Mouse (Mus musculus) embryonic facial prominence, embryonic 15.5 days (tissue): ENCODE results near the gene Gm20605. TPM values are rescaled to one million over a fixed set of nuclear protein-coding genes. Genes with fewer than 3 reads are reported as not detected.
A peak's percentile ranks its signal among the peaks of the same experiment; 100 is the strongest.

Source experiments
- ATAC-seq: fragments of 200-750 bp; cut with Nextera tagmentation; 2 replicates; pipeline ENCODE4 v1.8.0; 2017; ENCODE audit warnings: low read depth, moderate TSS enrichment; ENCODE audit not compliant: insufficient number of reproducible peaks, low FRiP score, low TSS enrichment
- H3K27ac ChIP-seq: fragments of 300-500 bp; sonication (generic); replicated peaks from 2 replicates; pipeline ENCODE4 v1.5.1; 2015; ENCODE audit warnings: mild to moderate bottlenecking, inconsistent platforms
- H3K27me3 ChIP-seq: fragments of 300-500 bp; sonication (generic); 2 replicates; pipeline ENCODE4 v1.6.1; 2015; ENCODE audit warnings: inconsistent platforms
- H3K36me3 ChIP-seq: fragments of 300-500 bp; sonication (generic); 2 replicates; pipeline ENCODE4 v1.6.1; 2015; ENCODE audit warnings: mild to moderate bottlenecking, inconsistent platforms
- H3K4me1 ChIP-seq: fragments of 300-500 bp; sonication (generic); 2 replicates; pipeline ENCODE4 v1.6.1; 2015; ENCODE audit warnings: inconsistent platforms
- H3K4me2 ChIP-seq: fragments of 300-500 bp; sonication (generic); replicated peaks from 2 replicates; pipeline ENCODE4 v1.6.1; 2015; ENCODE audit warnings: mild to moderate bottlenecking, inconsistent platforms
- H3K4me3 ChIP-seq: fragments of 300-500 bp; sonication (generic); replicated peaks from 2 replicates; pipeline ENCODE4 v1.5.1; 2015; ENCODE audit warnings: mild to moderate bottlenecking, inconsistent platforms
- H3K9ac ChIP-seq: fragments of 300-500 bp; sonication (generic); 2 replicates; pipeline ENCODE4 v1.6.1; 2015; ENCODE audit warnings: inconsistent platforms
- H3K9me3 ChIP-seq: fragments of 300-500 bp; sonication (generic); replicated peaks from 2 replicates; pipeline ENCODE4 v1.6.1; 2016; ENCODE audit warnings: inconsistent platforms
- WGBS: fragments of 180-500 bp; shearing (Covaris S2); methylation state at CpG from one replicate; pipeline ENCODE4 v1.1.7; 2015; 5-methylcytosine and 5-hydroxymethylcytosine counted together
- polyA plus RNA-seq: library from polyadenylated mRNA; unstranded; fragments of >200 nt; fragmentation: Nextera tagmentation; extraction: Ambion mirVana; gene quantifications from 2 replicates; pipeline ENCODE4 v1.2.1, GENCODE M21; 2015

Gm20605 gene
- polyA plus RNA-seq, 1 experiment from 2014 or later: 13.1 TPM

DNA sequence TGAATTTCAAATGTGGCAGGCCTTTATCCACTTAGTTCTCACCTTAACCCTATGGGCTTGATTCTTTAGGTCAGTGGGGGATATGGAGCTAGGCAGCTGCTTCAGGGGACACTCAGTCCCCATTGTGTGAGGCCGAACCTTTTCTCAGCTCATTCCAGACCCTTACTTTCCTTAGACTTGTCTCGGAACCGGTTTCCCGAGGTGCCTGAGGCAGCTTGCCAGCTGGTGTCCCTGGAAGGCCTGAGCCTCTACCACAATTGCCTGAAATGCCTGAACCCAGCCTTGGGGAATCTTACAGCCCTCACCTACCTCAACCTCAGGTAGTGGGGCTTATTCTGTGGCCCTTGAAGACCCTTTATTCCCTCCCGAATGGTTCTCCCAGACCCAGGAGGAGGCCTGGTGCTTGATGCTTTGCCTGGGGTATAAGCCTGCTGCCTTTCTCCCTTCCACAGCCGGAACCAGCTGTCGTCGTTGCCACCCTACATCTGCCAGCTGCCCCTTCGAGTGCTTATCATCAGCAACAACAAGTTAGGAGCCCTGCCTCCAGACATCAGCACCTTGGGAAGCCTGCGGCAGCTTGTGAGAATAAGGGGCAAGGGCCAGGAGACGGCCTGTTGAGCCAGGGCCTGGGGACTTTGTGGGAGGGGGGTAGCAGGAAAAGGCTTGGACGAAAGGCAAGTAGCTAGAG lies 4.6 kb downstream of the Gm20605 start:
- WGBS: 58% methylated on average over 12 of the region's 12 CpGs
- 0 out of 2 replicates have a peak overlapping the region, but pooled peaks have one; percentile 4 for H3K4me2 ChIP-seq
- ATAC-seq: no peak
- H3K4me3 ChIP-seq: no peak overlapping the region
- H3K27ac ChIP-seq: peak overlapping the region; percentile 34; the same call in 1 of the 2 replicates
- H3K9ac ChIP-seq: no peak overlapping the region
- H3K27me3 ChIP-seq: no peaks in the 10 kb centered on the region
- no peaks in the 10 kb centered on the region for H3K9me3 ChIP-seq
- peaks cover 52% of the 10 kb centered on the region for H3K36me3 ChIP-seq
- H3K4me1 ChIP-seq: peaks cover 46% of the 10 kb centered on the region

DNA sequence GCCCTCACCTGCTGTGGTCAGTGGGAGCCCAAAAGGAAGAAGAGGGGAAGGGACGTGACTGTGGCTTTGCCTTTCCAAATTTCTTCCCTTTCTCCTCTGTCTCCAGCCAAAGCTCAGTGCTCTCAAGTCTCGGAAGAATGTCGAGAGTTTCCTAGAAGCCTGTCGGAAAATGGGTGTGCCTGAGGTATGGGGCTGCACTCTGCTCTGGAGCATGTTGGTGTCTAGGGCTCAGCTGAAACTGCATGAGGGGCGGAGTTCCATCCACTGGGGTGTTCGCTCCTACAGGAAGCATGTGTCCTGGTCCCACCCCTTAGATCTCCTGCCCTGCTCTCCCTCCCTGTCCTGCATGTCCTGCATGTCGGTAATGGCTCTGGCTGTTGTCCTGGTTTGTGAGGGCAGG lies 10.5 kb downstream of the Gm20605 start:
- H3K4me3 ChIP-seq: no peak overlapping the region
- H3K4me1 ChIP-seq: 0 out of 2 replicates have a peak, but pooled peaks cover 4% of the 10 kb centered on the region
- ATAC-seq: no peak
- H3K36me3 ChIP-seq: peaks cover 68% of the 10 kb centered on the region
- H3K9me3 ChIP-seq: no peaks in the 10 kb centered on the region
- WGBS: 67% methylated on average over 7 of the region's 7 CpGs
- peaks cover 13% of the 10 kb centered on the region for H3K27me3 ChIP-seq
- H3K9ac ChIP-seq: no peak overlapping the region
- H3K4me2 ChIP-seq: no peak overlapping the region
- no peak overlapping the region for H3K27ac ChIP-seq

DNA sequence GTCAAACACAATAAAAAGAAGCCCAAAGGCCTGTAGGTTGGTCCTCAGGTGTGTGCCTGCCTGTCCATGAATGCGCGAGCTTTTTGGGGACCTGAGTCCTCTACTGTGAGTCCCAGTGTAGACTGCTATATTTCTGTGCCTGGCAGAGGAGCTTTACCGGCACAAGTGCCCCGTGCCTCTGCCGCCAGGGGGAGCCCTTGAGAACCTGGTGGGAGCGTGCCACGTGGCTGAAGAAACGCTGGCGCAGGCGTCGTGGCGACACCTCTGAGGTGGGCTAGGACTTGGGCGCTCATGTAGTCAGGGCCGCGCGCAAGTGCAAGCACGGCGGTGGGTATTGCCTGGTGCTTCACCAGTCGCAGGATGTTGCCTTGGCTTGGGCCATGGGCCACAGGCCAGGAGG lies 12.1 kb downstream of the Gm20605 start, which contains the start of gene Sap25:
Gene Sap25, plus strand, starts transcription at position 281 of the 400 bp plus-strand sequence.
- no peak for ATAC-seq
- no peaks in the 10 kb centered on the region for H3K9me3 ChIP-seq
- no peak within 1 kb of the TSS for H3K4me3 ChIP-seq
- H3K4me2 ChIP-seq: no peak within 1 kb of the TSS
- H3K27me3 ChIP-seq: peaks cover 29% of the 10 kb centered on the region
- peaks cover 58% of the 10 kb centered on the region for H3K36me3 ChIP-seq
- H3K9ac ChIP-seq: no peak within 1 kb of the TSS
- 88% methylated on average over 19 of the region's 19 CpGs for WGBS
- peaks cover 13% of the 10 kb centered on the region for H3K4me1 ChIP-seq
- no peak within 1 kb of the TSS for H3K27ac ChIP-seq

DNA sequence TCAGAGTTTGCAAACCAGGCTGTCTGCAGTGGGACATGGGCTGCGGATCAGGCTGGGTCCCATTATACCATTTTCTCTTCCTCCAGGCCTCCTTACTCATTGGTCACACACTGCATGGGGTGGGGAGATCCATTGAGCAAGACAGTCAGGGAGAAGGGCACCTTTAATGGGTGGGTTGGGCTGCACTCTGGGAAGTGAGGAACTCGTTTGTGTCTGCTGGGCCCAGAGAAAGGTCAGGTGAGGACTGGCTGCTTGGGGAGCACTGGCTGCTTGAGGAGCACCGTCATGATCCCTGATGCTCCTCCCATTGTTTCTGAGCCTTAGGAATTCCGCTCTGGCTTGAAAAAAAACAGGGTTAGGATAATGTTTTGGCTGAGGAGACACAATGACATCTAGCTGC lies 13.9 kb downstream of the Gm20605 start:
- ATAC-seq: no peak
- H3K9me3 ChIP-seq: no peaks in the 10 kb centered on the region
- H3K36me3 ChIP-seq: peaks cover 39% of the 10 kb centered on the region
- H3K4me1 ChIP-seq: peaks cover 18% of the 10 kb centered on the region
- H3K27me3 ChIP-seq: peaks cover 34% of the 10 kb centered on the region
- no peak overlapping the region for H3K4me2 ChIP-seq
- no peak overlapping the region for H3K27ac ChIP-seq
- 44% methylated on average over 4 of the region's 4 CpGs for WGBS
- H3K4me3 ChIP-seq: no peak overlapping the region
- H3K9ac ChIP-seq: no peak overlapping the region

DNA sequence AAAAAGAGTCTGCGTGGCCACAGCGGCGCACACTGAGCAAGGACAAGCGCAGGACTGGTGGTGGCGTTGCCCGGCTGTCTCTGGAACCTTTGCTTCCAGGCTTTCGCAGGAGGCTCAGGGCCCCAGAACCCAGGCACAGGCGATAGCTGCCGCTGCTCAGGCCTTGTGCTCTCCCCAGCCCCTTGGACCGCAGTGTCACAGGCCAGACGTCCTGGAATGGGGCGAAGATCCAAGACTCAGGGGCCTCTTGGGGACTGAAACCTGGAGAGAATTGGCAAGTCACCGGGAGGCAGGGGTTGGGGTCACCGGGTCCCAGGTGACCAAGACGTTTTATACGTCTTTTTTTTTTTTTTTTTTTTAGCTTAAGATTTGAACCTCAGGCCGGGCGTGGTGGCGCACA lies 15.5 kb downstream of the Gm20605 start:
- WGBS: 39% methylated on average over 19 of the region's 19 CpGs
- Histone ChIP-seq H3K36me3 (peaks cover 24% of the 10 kb centered on the region), H3K4me2 (no peak overlapping the region)

DNA sequence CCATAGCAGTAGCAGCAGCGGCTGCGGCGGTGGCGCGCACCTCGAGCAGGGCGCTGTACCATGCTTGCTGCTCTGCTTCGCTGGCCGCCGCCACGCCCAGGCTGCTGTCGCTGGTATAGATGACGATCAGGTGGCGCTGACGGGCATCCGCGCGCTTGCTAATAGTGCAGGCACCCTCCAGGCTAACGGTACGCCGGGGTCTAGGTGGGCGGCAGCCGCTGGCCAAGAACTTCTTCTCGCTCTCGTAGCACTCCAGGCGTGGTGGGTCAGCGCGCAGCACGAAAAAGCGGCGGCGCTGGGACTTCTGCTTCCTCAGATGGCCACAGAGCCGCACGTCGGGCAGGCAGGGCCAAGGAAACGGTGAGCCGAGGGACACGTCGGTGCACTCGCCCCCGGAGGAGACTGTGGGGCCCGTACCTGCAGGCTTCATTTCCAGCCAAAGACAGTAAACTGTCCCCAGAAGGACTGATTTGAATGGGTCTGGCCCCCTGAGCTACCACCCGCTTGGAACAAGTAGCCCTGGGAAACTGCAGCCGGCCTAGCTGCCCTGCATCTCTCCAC lies 16.2 kb downstream of the Gm20605 start:
- 3% methylated on average over 44 of the region's 44 CpGs for WGBS
- no peak overlapping the region for H3K27ac ChIP-seq
- peak overlapping the region; percentile 51 for H3K4me2 ChIP-seq
- H3K4me1 ChIP-seq: peaks cover 33% of the 10 kb centered on the region
- peak overlapping the region; percentile 33 for H3K4me3 ChIP-seq
- peaks cover 34% of the 10 kb centered on the region for H3K27me3 ChIP-seq
- H3K36me3 ChIP-seq: peaks cover 17% of the 10 kb centered on the region
- H3K9ac ChIP-seq: no peak overlapping the region
- H3K9me3 ChIP-seq: no peaks in the 10 kb centered on the region
- ATAC-seq: no peak

More for the DNA sequence above, 15.5 kb downstream of the Gm20605 start:
- no peak for ATAC-seq
- peaks cover 27% of the 10 kb centered on the region for H3K4me1 ChIP-seq
- H3K4me3 ChIP-seq: no peak overlapping the region
- H3K27ac ChIP-seq: no peak overlapping the region
- H3K27me3 ChIP-seq: peaks cover 34% of the 10 kb centered on the region
- H3K9me3 ChIP-seq: no peaks in the 10 kb centered on the region
- H3K9ac ChIP-seq: no peak overlapping the region

DNA sequence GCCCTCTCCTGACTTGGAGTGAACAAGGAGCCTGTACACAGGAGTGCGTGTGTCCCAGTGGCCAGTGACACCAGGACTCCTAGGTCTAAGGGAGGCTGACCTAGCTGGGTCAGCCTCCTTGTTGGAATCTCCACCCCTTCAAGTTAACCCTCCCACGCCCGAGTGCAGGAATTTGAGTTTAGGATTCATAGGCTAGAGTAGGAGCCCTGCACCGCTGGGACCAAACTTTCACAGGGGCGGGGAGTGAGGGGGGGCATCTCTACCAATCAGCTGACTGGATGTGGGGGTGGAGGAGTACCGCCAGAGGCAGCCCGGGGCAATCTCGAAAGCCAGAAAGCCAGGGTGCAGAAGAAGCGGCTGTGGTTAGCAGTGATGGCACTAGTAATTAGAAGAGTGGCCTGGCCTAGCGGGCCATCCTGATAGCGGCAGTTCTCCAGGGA lies 16.7 kb downstream of the Gm20605 start, which contains the start of gene Irs3:
Gene Irs3, minus strand, starts transcription at position 63 of the 440 bp plus-strand sequence.
- Histone ChIP-seq H3K27me3 (peaks cover 34% of the 10 kb centered on the region), H3K4me1 (peaks cover 32% of the 10 kb centered on the region), H3K27ac (no peak within 1 kb of the TSS), H3K9ac (no peak within 1 kb of the TSS), H3K4me3 (peak within 1 kb of the TSS; percentile 33), H3K36me3 (peaks cover 12% of the 10 kb centered on the region), H3K9me3 (no peaks in the 10 kb centered on the region), H3K4me2 (peak within 1 kb of the TSS; percentile 51)
- ATAC-seq: no peak
- WGBS: 13% methylated on average over 11 of the region's 11 CpGs

DNA sequence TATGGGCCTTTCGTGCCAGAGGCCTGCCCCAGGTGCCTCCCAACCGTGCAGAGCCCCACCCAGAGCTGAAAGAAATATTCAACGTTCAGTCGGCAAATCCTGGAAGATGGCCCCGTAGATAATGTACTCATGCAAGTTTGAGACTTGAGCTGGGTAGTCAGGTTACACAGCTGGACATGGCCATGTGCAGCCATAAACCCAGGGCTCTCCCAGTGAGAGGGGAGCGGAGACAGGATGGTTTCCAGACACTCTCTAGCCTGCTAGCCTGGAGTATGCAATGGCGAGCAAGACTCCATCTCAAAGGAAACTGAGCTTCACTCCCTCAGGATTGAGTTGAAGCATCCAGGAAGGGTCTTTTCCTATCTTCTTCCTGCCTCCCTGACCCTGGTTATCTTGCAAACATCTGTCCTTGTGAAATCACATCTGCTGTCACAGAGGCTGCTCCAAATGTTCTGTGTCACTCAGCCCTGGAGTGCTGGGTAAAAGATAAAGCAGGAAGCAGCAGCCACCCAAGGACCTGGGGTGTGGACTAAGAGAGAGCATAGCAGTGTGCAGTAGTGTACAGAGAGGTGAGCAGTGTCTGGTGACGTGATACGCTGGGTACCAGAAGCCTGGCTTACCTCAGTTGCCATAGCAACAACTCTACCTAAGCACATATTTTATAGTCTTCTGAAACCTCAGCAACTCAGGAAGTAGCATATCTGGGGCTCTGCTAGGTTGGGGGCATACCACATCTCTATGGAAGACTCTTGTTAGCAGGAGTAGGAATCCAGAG lies 19.0 kb downstream of the Gm20605 start:
- Histone ChIP-seq H3K27ac (no peak overlapping the region), H3K4me3 (no peak overlapping the region), H3K9ac (no peak overlapping the region), H3K9me3 (no peaks in the 10 kb centered on the region), H3K4me2 (no peak overlapping the region), H3K36me3 (peaks cover 7% of the 10 kb centered on the region; the same call in 1 of the 2 replicates), H3K4me1 (peaks cover 31% of the 10 kb centered on the region), H3K27me3 (peaks cover 34% of the 10 kb centered on the region)
- WGBS: 38% methylated on average over 9 of the region's 9 CpGs
- ATAC-seq: no peak

DNA sequence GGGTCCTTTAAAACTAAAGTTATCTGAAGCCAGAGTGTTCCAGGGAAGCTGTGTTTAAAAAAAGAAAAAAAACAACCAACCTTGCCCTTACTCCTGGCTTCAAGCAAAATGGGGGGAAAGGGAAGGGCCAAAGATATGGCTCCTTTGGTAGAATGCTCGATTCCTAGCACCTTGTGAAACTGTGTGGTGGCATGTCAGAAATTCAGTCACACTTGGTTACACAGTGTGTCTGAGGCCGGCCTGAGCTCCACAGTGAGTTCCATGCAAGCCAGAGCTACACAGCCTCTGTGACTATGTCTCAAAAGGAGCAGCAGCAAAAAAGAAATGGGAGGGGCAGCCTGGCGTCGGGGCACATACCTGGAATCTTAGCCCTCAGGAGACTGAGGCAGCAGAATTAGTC lies 20.3 kb downstream of the Gm20605 start:
- no peak overlapping the region for H3K9ac ChIP-seq
- H3K27ac ChIP-seq: no peak overlapping the region

DNA sequence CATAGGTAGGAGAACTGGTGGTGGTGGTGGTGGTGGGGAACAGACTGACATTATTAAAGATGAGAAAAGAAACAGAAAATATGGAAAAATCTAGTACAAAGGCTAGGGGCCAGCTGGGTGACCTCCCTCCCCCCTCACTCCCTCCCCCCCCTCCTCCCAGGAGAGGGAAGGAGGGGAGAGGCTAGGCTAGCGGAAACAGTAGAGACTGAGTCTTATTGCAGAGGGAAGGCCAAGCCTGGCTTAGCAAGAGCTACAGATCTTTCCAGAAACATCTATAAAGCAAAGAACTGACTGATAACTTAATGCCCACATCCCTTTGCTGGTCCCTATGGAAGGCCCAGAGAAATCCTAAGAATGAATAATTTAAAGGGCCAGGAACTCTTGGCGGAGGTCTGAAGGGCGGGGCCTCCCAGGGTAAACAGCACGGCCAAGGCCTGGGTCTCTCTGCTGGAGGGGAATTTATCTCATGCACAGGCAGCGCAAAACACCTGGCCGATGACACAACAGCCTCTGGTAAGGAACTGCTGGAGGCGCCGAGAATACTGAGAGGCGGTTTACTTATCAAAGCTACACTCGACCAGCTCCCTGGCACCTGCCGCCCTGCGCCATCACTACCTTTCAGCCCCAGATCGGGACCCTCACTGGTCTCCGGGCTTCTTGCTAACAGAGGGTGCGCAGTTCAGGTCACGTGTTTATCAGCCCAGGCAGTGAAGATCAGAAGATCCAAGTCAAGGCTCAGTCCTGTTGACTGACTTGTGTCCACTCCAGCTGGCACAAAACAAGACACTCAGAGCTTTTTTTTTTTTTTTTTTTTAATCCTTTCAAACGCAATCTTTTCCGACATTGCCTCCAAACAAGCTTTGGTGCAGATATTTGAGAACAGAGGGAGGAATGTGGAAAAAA lies 20.9 kb downstream of the Gm20605 start:
- H3K4me2 ChIP-seq: 0 out of 2 replicates have a peak overlapping the region, but pooled peaks have one; percentile 1
- H3K4me1 ChIP-seq: peaks cover 27% of the 10 kb centered on the region
- ATAC-seq: no peak
- H3K4me3 ChIP-seq: no peak overlapping the region
- WGBS: 14% methylated on average over 18 of the region's 18 CpGs
- H3K27ac ChIP-seq: no peak overlapping the region
- H3K9me3 ChIP-seq: no peaks in the 10 kb centered on the region
- H3K9ac ChIP-seq: no peak overlapping the region
- H3K27me3 ChIP-seq: peaks cover 17% of the 10 kb centered on the region
- peaks cover 12% of the 10 kb centered on the region for H3K36me3 ChIP-seq

More for the DNA sequence above, 20.3 kb downstream of the Gm20605 start:
- no peak for ATAC-seq
- Histone ChIP-seq H3K36me3 (peaks cover 12% of the 10 kb centered on the region), H3K4me1 (peaks cover 31% of the 10 kb centered on the region), H3K4me3 (no peak overlapping the region), H3K27me3 (peaks cover 23% of the 10 kb centered on the region), H3K9me3 (no peaks in the 10 kb centered on the region), H3K4me2 (no peak overlapping the region)
- 32% methylated on average over 4 of the region's 4 CpGs for WGBS
